Mouse (Mus musculus) induced T-regulatory cell, adult 2 months (primary cell): ENCODE measurements around the gene 4930523C07Rik.

Experiments used
- DNase-seq: peaks from one replicate; pipeline ENCODE4 v3.0.0-alpha.2; 2012; ENCODE audit warnings: low read depth

Gene 4930523C07Rik

GRCm38 (mm10) chr1:160099659-160100302 lies 55.6 kb downstream of the 4930523C07Rik start:
- no peak for DNase-seq

GRCm38 (mm10) chr1:160100996-160101395 lies 56.8 kb downstream of the 4930523C07Rik start:
- DNase-seq: no peak

- DNase-seq: no peak
Observed at GRCm38 (mm10) chr1:160105426-160105825, 61.2 kb downstream of the 4930523C07Rik start.

- no peak for DNase-seq
Observed at GRCm38 (mm10) chr1:160108604-160109003, 64.4 kb downstream of the 4930523C07Rik start.

- no peak for DNase-seq
Observed at GRCm38 (mm10) chr1:160123957-160124356, 79.8 kb downstream of the 4930523C07Rik start.
